Comparison of ENCODE assay signal across 15 mouse cellular contexts in genomic region chr19:28592981-28593380, GRCm38 (mm10).
DNase-seq lines count a peak whose midpoint lies in the region; ATAC-seq and TF ChIP-seq lines count a peak whose summit lies in the region.
"Had no signal": no experiment of that assay in that cellular context is flagged by ENCODE, and none has a peak within 500 bp of the region (broad histone marks: within the 10 kb centered on the region; RNA-seq: fewer than 3 reads in every experiment).

No protein-coding gene starts in this region.

- H3K4me1 ChIP-seq in heart, embryonic 16.5 days (ENCODE audit: control insufficient read depth, insufficient read depth, low read length) = peaks cover 2% of the 10 kb centered on the region; the same call in 1 of the 2 replicates
- H3K4me1 ChIP-seq in lung, adult 2 months (ENCODE audit: control insufficient read depth, insufficient read depth, low read length) = peaks cover 10% of the 10 kb centered on the region
- H3K4me1 ChIP-seq in limb, embryonic 13.5 days = peaks cover 18% of the 10 kb centered on the region
- H3K4me1 ChIP-seq in liver, postnatal 0 days (ENCODE audit: insufficient read depth) = no peaks in the 10 kb centered on the region

- 0 out of 2 replicates have a peak, but pooled peaks have one; percentile 28 for ATAC-seq in heart, embryonic 16.5 days (replicated peaks; ENCODE audit: extremely low read depth, insufficient read depth, low FRiP score)
- no peak for ATAC-seq in limb, embryonic 13.5 days (ENCODE audit: low FRiP score, low read depth)
- ATAC-seq in liver, postnatal 0 days = no peak

- H3K9me3 ChIP-seq in heart, embryonic 16.5 days (replicated peaks; ENCODE audit: control insufficient read depth, low read length) = no peaks in the 10 kb centered on the region
- H3K9me3 ChIP-seq in limb, embryonic 13.5 days = no peaks in the 10 kb centered on the region
- no peaks in the 10 kb centered on the region for H3K9me3 ChIP-seq in liver, postnatal 0 days (ENCODE audit: low read length)
- H3K9me3 ChIP-seq: embryonic facial prominence, embryonic 13.5 days; forebrain, embryonic 10.5 days had no signal

- WGBS in heart, embryonic 16.5 days = 62% methylated on average over 13 of the region's 13 CpGs
- 52% methylated on average over 13 of the region's 13 CpGs for WGBS in lung, adult 2 months
- WGBS in limb, embryonic 13.5 days = 47% methylated on average over 13 of the region's 13 CpGs
- WGBS in liver, postnatal 0 days (ENCODE audit: insufficient replicate concordance) = 72% methylated on average over 13 of the region's 13 CpGs

- no peak for TF ChIP-seq POLR2A in lung, adult 2 months (IDR thresholded peaks at IDR 0.05; ENCODE audit: borderline replicate concordance, extremely low read depth, low read depth, low read length)

- TF ChIP-seq EP300 in liver, postnatal 0 days (IDR thresholded peaks at IDR 0.05; ENCODE audit: low read depth) = no peak

- H3K36me3 ChIP-seq in heart, embryonic 16.5 days (ENCODE audit: control insufficient read depth, insufficient read depth) = no peaks in the 10 kb centered on the region
- no peaks in the 10 kb centered on the region for H3K36me3 ChIP-seq in limb, embryonic 13.5 days
- H3K36me3 ChIP-seq in liver, postnatal 0 days (replicated peaks; ENCODE audit: insufficient read depth, low read length) = no peaks in the 10 kb centered on the region
- H3K36me3 ChIP-seq: embryonic facial prominence, embryonic 13.5 days; forebrain, embryonic 10.5 days had no signal

- H3K27me3 ChIP-seq in heart, embryonic 16.5 days (ENCODE audit: control insufficient read depth, insufficient read depth, low read length) = no peaks in the 10 kb centered on the region
- no peaks in the 10 kb centered on the region for H3K27me3 ChIP-seq in limb, embryonic 13.5 days
- H3K27me3 ChIP-seq in liver, postnatal 0 days (ENCODE audit: insufficient read depth, low read length) = no peaks in the 10 kb centered on the region
- H3K27me3 ChIP-seq: embryonic facial prominence, embryonic 13.5 days had no signal

- no peak for TF ChIP-seq CTCF in lung, adult 2 months (IDR thresholded peaks at IDR 0.05; ENCODE audit: insufficient read depth, low read length)
- no peak for TF ChIP-seq CTCF in liver, postnatal 0 days (IDR thresholded peaks at IDR 0.05; ENCODE audit: low read depth)

- no peak overlapping the region for H3K27ac ChIP-seq in heart, embryonic 16.5 days (ENCODE audit: low read length)
- H3K27ac ChIP-seq in limb, embryonic 13.5 days = peak overlapping the region; percentile 28; the same call in 1 of the 2 replicates
- no peak overlapping the region for H3K27ac ChIP-seq in liver, postnatal 0 days (ENCODE audit: low read depth)
- H3K27ac ChIP-seq: embryonic facial prominence, embryonic 13.5 days; forebrain, embryonic 10.5 days; kidney, postnatal 0 days had no signal

- no peak overlapping the region for H3K9ac ChIP-seq in heart, embryonic 16.5 days (ENCODE audit: low read length)
- H3K9ac ChIP-seq in limb, embryonic 13.5 days = no peak overlapping the region; the same call in 1 of the 2 replicates
- H3K9ac ChIP-seq in liver, postnatal 0 days (replicated peaks) = no peak overlapping the region
- H3K9ac ChIP-seq: embryonic facial prominence, embryonic 13.5 days had no signal

- no peak overlapping the region for H3K4me3 ChIP-seq in heart, embryonic 16.5 days (ENCODE audit: low read length)
- no peak overlapping the region for H3K4me3 ChIP-seq in lung, adult 2 months (replicated peaks; ENCODE audit: extremely low read depth, low read depth, low read length)
- H3K4me3 ChIP-seq in limb, embryonic 13.5 days = no peak overlapping the region
- H3K4me3 ChIP-seq in liver, postnatal 0 days (ENCODE audit: low read depth, low read length) = no peak overlapping the region
- H3K4me3 ChIP-seq: embryonic facial prominence, embryonic 13.5 days; forebrain, embryonic 10.5 days had no signal

- H3K4me2 ChIP-seq in heart, embryonic 16.5 days (ENCODE audit: low read depth, low read length) = no peak overlapping the region
- H3K4me2 ChIP-seq in limb, embryonic 13.5 days (replicated peaks) = no peak overlapping the region
- H3K4me2 ChIP-seq in liver, postnatal 0 days (ENCODE audit: low read depth, low read length) = no peak overlapping the region
- H3K4me2 ChIP-seq: embryonic facial prominence, embryonic 13.5 days had no signal

- no peak for DNase-seq in heart, adult 8-10 months (ENCODE audit: low spot score)
- peak; percentile 48 for DNase-seq in lung, postnatal 10 days
- no peak for DNase-seq in lung, adult 2 months
- DNase-seq in liver, postnatal 0 days = no peak
- no peak for DNase-seq in right cerebral cortex, postnatal 14 days
- DNase-seq: adrenal gland, postnatal 36 days; cerebellum, adult 2 months; gastrocnemius, postnatal 10 days; liver; thymus, adult 2 months had no signal
